Mouse (Mus musculus) urinary bladder, postnatal 14 days (tissue): ENCODE measurements around the gene 4933417A18Rik.
"Not testable (repeated sequence)": the region's sequence is repeated elsewhere in the genome, so short reads cannot be mapped to it uniquely, and the experiment has no call there.

Source experiments
- DNase-seq: peaks from one replicate; pipeline ENCODE4 v3.0.0; 2021; ENCODE audit warnings: low spot score

The 4933417A18Rik gene

GRCm38 (mm10) chr13:34976116-34976515 lies 51.9 kb downstream of the 4933417A18Rik start:
- no peak for DNase-seq

GRCm38 (mm10) chr13:34977410-34977809 lies 53.2 kb downstream of the 4933417A18Rik start:
- no peak for DNase-seq

GRCm38 (mm10) chr13:34978635-34979034 lies 54.4 kb downstream of the 4933417A18Rik start:
- DNase-seq: not testable (repeated sequence)

- DNase-seq: not testable (repeated sequence)
These were observed 59.3 kb downstream of the 4933417A18Rik start for GRCm38 (mm10) chr13:34983479-34983878.

GRCm38 (mm10) chr13:34991581-34992273 lies 67.5 kb downstream of the 4933417A18Rik start:
- DNase-seq: no peak

GRCm38 (mm10) chr13:34993085-34993484 lies 68.9 kb downstream of the 4933417A18Rik start:
- DNase-seq: no peak

GRCm38 (mm10) chr13:34993595-34993982 lies 69.4 kb downstream of the 4933417A18Rik start:
- DNase-seq: no peak

GRCm38 (mm10) chr13:34993983-34994811 lies 70.0 kb downstream of the 4933417A18Rik start:
- peak; percentile 96 for DNase-seq

GRCm38 (mm10) chr13:34995925-34996324 lies 71.7 kb downstream of the 4933417A18Rik start:
- no peak for DNase-seq
